Mouse (Mus musculus) small intestine, adult 2 months (tissue): ENCODE data around the gene Fam71b.

ENCODE experiments used
- CTCF ChIP-seq: fragments of 200-500 bp; IDR thresholded peaks from 2 replicates; pipeline ENCODE4 v1.5.1; 2012; ENCODE audit warnings: low read depth, mild to moderate bottlenecking, control low read depth, inconsistent platforms, low read length, moderate library complexity, mixed read lengths; ENCODE audit not compliant: insufficient replicate concordance, insufficient read length; ENCODE audit errors: extremely low read depth
- POLR2A ChIP-seq: fragments of 200-500 bp; IDR thresholded peaks from 2 replicates; pipeline ENCODE4 v1.6.1; 2012; ENCODE audit warnings: low read depth, mild to moderate bottlenecking, control low read depth, inconsistent platforms, low read length, moderate library complexity

DNA sequence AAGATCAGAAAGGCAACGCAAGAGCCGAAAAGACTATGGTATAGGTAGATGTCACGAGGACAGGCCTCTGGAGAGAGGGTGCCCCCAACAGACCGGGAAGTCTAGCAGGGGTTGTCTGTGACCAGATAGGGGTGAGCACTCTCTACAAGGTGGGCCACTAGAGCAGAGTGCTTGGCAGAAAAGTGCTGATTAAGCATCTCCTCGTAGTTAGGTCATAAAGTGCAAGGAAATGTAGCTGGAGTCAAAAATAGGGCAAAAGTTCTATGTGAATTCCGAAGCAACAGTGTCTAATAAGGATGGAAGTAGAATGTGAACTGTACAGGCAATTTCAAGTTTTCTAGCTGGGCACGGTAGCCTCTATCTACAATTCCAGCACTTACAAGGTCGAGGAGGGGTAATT lies 25.1 kb upstream of the Fam71b start:
- TF ChIP-seq POLR2A (no peak), CTCF (no peak)
